Mouse (Mus musculus) embryo, embryonic 10 days (tissue): ENCODE results near the gene Wfdc5.

Source experiments
- DNase-seq: peaks from one replicate; pipeline ENCODE4 v3.0.0-alpha.2; 2015; ENCODE audit warnings: low spot score

Wfdc5 gene

DNA sequence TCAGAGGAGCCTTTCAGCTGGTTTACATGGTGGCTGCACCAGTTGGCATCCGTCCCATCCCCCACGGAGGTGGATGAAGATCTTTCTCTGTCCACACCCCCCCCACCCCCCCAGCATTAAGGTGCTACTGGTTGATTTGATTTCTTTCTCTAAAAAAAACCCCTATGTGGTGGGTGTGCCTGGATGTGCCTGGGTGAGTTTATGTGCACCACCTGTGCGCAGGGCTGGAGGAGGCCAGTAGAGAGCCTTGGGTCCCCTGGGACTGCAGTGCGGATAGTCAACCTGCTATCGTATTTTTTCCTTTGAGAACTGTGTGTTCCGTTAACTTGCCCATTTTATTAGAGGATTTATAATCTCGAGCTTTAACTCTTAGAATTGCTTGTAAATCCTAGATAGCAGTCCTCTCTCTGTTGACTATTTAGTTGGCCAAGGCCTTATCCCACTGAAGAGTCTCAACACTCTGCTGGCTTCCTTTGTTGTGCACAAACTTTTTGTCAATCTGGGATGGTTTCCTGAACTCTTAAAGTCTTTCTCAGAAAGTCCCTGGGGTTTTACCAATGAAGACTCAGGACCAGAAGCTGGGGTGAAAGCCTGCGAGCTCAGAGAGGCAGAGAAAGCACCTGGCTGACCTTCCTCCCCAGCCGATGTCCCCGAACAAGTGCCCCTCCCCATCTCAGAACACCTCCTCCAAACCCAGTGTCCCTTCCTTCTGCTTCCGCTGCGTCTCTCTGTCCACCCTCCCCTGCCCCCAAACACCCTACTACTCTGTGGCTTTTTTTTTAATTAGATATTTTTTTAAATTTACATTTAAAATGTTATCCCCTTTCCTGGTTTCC, 53.7 kb downstream of the Wfdc5 start:
- DNase-seq = no peak

DNA sequence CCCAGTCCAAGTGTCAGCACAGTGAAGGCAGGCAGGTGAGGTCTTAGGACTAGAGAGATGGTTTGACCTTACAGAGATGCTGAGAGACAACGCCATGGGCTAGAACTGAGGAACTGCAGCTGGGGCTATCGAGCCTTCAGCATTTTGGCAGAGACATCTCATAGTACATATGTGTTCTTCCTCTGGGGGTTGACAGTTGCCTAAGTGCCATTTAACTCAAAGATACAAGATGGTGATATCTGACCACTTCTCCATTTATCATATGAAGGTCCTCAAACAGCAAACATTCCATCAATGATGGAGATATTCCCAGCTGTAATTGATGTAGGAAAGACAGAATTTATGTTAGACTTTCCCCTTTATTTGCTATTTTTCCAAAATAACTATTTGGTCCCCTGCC, 55.2 kb downstream of the Wfdc5 start:
- DNase-seq = no peak

DNA sequence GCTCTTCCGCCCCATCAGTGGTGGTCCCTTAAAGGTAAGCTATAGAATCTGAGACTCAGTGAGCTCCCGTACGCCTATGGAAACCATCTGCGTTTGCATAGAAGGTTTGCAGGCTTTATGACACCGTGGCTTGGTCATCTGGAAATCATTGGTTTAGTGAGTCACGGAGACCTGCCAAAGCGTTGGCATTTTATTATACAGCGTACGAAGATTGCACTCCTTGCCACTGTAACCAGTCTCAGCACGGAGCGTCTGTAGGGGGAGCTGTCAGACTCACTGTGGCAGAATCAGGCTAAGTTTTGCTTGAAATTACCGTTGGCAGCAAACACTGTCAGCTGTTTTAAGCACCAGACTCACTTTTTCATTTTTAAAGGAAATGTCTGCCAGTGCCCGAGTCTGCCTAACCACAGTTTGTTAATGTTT, 56.0 kb downstream of the Wfdc5 start:
- no peak for DNase-seq
